Mouse (Mus musculus) erythroblast, adult 5-6 weeks (primary cell): Measurements from ENCODE around the gene Pola1. TPM values are rescaled to one million over a fixed set of nuclear protein-coding genes. Genes with fewer than 3 reads are reported as not detected.
"Not testable (repeated sequence)": the region's sequence is repeated elsewhere in the genome, so short reads cannot be mapped to it uniquely, and the experiment has no call there.

Experiments
- ATAC-seq: replicated peaks from 2 replicates; pipeline ENCODE4 v1.8.0; 2016; ENCODE audit warnings: moderate number of reproducible peaks, mild to moderate bottlenecking, moderate TSS enrichment, inconsistent platforms; ENCODE audit not compliant: poor library complexity, low FRiP score, severe bottlenecking
- total RNA-seq, 2 experiments: library from RNA; stranded (forward) in 1 of 2; stranded (reverse) in 1 of 2; fragments of 150-400 nt in 1 of 2; fragments of 200-764, 138-1000 nt in 1 of 2; gene quantifications; 2 replicates each; pipeline versions ENCODE4 v1.2.3 to v1.2.4; 2015 to 2017; ENCODE audit warnings: low replicate concordance in 2 of 2

Pola1 gene
- total RNA-seq, 2 experiments from 2014 or later, result 23.2 to 50.4 TPM

DNA sequence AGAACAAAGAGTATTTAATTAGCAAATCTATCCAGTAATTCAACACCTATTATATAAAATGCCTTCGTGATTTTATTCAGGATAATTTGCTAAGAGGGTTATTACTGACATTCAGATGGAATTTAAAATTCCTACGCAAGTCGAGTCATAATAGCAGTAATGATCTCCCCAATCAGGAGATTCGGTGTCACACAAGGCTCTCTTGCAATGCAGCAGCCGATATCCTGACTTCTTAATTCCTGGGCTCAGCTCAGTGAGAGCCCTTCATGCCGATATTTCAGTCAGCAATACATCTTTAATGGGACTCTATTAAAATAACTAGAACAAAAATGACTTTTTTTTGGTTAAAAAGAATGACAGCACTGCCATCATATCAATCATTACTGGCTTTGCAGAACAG lies 134.4 kb downstream of the Pola1 start:
- no peak for ATAC-seq

DNA sequence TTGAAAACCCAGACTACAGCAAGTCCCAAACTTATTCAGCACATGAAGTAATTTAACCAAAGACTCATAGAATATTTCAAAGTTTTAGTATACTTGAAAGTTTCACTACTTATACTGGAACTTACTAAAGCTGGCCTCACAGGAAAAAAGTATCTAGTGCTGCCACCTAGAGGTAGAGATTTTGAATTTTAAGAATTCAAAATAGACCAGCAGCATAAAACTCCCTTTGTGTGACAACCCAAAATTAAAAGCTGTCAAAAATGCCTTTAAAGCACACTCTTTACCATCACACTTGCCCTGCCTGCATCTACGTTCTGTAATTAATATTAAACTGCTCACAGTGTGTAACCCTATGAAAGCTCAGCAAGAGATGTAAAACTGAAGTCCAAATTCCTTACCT lies 166.2 kb downstream of the Pola1 start:
- ATAC-seq, result no peak

DNA sequence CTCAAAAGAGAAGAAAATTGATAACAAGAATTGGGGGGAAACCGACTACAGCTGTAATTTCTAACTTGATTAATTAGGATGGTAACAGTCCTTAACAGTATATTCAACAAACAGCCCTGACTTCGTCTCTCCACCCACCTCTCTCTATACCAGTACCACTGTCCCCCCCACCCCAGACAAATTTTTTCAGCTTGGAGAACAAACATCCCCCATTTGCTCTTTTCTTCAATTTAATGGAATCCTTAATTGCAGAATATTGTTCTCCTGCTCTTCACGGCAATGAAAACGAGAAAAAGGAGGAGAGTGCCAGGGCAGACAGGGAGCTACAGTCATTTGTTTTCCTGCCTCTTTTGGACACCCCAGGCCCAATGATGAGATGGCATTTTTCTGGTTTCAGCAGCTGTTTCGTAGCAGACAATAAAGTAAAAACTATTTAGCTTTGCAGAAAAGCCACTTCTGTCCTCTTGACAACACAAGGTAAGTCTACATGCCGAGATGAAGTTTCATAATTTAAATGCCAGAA lies 202.2 kb downstream of the Pola1 start:
- ATAC-seq, result no peak

DNA sequence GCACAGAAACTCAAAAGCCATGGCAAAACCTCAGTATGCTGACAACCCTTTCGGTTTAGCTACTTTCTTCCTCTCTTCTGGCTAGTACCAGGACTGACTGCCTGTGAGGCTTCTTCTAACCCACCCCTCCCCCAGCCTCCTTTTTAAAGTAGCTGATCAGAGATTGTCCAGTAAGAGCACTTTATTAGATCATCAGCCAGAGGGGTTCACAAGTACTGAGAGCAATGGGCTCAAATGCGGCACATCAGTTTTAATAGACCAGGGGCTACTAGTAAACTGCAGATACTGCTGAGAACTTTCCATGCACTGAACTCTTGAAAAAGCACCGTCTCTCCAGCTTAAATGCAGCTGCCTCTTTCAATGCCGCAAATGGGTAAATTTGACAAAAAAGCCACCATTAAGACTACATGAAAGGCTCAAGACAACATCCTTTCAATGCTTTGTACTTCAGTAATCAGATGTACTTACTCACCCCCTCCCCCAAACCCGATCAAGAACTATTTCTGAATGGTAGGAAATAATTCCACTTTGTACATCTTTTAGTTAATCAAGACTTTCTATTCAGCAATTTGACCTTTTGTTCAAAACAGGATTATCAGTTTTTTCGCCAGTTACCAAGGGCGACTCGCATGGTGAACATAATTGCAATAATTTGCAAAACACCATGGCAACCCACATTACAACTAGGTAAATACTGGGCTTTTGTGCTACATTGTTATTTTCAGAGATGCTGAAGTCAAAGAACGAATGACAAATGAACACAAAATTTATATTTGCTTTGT lies 202.8 kb downstream of the Pola1 start:
- no peak for ATAC-seq

DNA sequence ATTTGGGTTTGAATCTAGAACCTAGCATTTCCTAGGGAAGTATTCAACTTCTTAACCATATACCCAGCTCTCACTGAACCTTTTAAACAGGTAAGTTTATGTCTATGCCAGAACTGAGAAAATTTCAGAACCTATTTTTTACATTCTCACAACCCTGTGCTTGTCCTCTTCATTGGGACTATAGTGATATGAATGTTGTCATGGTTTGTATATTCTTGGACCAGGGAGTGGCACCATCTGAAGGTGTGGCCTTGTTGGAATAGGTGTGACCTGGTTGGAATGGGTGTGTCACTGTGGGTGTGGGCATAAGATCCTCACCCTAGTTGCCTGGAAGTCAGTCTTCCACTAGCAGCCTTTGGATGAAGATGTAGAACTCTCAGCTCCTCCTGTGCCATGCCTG lies 231.1 kb downstream of the Pola1 start:
- not testable (repeated sequence) for ATAC-seq

DNA sequence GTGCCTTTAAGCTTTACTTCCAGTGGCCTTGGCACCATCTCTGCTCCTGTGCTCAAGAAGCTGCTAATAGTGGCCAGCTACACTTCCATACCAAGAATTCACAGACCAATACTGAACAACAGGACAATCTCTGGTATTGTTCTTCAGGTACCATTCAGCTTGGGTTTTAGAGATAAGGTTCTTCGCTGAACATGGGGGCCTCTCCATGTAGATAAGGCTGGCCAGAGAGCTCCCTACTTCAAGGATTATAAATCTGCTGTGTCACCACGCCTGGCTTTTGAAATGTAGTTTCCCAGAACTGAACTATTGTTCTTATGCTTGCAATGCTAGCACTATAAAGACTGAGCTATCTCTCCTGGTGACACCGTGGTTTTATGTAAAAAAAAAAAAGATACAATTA lies 234.9 kb downstream of the Pola1 start:
- no peak for ATAC-seq

DNA sequence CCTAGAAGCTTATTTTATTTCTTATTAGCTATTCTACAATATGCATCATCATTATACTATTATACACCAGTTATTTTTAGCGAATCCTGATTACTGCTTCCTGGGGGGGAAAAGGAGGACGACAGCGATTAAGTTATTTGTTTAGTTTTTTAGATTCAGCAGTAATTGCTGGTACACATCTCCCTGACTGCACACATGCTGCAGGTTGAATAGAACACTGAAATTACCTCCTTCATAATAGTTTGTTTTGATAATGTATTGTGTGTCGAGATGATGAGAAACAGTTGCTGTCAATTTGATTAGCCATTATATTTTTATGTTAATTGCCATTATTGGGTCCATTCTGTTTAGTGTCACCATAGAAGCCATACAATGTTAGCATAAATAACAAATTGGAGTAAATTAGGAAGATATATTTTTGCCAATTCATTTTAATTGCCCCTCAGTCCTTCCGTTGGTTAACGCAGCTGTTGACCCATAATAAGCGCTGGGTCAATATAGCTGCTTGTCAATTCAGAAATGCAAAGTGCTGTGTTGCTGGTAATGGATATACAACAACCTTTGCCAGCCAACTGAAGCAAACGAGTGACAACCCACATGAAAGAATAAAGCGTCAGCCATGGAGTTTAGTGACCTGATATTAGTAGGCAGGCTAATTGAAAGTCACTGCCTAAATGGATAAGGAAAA lies 254.5 kb downstream of the Pola1 start:
- ATAC-seq, result no peak

DNA sequence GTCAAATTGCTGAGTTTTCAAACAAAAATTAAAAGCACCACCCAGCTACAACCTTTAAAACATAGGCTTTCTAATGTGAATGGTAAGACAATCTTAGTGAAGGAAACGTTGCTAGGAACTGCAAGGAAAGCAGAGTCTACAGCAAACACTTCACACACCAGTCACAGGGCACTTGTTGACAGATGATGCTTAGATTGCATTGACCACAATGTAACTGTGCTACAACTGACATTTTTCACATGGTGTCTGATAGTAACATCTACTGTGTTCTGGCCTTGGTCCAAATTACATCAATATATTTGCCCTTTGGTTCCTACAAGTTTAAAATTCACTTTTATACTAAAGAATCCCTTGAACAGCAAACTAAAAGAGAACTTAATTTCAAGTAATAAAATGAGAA lies 258.5 kb downstream of the Pola1 start:
- no peak for ATAC-seq

DNA sequence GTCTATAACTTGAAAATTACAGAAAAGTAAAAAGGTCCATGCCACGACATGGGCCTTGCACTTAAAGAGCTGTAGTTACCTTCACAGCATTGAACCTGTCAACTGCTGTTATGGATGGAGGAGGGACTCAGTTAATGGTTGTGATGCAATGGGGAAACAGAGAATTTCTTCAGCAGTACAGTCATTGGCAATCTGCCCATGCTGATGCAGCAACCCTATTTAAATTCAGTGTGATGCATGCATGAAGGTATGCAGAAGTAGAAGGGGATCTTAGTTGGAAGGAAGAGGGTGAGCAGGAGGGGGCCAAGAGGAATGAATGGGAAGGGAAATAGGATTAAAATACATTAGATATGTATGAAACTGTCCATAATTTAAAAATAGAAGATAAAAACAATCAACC lies 262.2 kb downstream of the Pola1 start:
- no peak for ATAC-seq

DNA sequence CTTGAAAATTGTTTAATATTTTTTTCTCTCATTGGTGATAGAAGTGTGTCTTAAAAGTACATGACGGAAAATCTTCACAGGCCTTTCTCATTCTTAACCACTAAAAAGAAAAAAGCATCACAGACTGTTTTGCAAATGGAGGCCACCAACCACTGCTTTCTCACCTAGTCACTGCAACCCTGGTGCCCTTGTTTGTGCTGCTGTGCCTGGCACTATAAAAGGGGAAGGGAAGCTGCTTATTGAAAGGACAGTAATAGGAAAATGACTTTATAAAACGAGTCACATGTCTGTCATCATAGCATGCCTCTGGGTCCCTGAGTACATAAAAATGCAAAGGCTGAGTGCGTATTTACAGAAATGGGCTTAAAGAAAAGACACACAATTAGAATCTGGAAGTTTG lies 263.7 kb downstream of the Pola1 start:
- ATAC-seq, result no peak

DNA sequence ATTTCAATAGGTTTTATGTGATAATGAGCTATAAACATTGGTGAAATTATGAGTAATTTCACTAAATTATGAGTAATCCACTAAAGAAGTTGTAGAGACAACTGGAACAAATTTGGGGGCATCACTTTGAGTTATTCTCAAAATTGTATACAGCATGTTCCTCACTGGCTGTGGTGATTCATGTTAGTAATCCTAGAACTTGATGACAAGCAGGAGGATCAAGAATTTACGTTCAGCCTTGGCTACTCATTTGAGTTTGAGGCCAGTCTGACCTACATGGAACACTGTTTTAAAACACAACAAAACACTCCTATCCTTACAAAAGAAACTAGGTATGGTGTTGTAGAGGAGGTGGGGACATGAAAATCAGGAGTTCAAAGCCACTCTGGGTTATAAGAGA lies 310.6 kb downstream of the Pola1 start:
- ATAC-seq, result no peak

DNA sequence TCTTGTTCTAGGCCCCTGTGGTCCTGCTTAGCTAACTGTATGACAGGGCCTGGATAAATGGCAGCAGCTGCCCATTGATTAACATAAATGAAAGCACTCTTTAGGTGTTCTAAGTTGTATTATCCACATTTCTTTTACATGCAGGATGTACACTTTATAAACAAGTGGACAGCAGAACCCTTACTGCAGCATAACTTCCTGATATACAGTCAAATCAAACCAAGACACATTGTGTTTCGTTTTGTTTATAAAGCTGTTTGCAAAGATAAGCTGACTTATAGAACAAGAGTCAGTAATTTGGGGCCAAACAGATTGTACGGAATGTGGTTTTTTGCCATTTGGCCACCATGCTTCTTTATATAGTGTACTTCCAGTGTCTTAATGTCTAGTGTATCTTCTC lies 312.0 kb downstream of the Pola1 start:
- ATAC-seq, result no peak

DNA sequence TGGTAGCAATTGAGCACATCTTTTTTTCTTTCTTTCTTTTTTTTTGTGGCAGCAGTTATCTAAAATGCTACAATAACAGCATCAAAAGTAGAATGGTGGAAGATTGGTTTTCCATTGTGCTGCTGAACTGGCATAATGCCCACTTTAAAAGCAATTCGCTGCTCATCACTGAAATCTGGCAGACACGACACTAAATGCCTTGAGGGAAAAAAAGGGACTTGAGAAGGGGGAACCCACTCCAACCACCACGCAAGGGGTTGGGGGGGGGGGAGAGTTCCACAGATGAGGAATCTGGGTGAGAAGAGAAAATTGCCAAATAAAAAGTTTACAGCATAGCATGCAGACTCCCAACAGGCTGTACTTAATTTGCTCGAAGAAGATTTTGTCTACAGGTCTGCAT lies 314.4 kb downstream of the Pola1 start:
- ATAC-seq, result no peak

DNA sequence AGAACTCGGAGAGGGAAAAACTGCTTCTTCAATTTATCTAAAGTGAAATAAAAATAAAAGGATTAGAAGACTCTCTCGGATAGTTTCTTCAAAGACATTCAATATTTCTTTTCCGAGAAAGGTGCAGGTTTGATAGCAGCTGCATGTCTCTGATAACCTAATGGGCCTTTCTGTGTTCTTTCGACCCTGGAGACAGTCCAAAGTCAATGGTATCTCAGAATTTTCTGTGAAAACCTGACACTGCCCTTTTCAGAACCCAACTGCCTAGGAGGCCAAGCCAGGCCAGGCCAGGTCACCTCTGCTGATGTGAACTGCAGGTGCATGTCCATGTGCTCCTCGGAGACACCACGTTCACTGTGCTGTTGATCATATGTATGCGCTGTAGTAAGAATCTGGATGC lies 326.2 kb downstream of the Pola1 start:
- ATAC-seq, result no peak

DNA sequence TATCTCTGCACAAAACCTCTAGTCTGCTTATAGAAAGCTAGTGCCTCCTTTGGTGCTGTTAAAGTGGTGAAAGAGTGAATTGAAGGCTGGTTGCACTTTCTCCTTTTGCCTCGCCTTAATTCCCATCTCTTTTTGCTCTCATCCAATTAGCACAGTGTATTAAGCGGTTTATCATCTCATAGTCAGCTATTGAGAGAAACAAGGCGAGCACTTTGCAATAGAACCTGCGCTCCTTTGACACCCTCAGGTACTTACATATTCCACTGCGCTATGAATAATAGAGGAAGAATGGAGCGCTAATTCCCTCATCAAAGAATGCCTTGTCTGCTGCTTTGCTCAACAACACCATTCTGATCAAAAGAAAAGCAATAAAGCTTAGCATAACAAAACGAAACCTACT lies 330.2 kb downstream of the Pola1 start:
- ATAC-seq, result no peak

DNA sequence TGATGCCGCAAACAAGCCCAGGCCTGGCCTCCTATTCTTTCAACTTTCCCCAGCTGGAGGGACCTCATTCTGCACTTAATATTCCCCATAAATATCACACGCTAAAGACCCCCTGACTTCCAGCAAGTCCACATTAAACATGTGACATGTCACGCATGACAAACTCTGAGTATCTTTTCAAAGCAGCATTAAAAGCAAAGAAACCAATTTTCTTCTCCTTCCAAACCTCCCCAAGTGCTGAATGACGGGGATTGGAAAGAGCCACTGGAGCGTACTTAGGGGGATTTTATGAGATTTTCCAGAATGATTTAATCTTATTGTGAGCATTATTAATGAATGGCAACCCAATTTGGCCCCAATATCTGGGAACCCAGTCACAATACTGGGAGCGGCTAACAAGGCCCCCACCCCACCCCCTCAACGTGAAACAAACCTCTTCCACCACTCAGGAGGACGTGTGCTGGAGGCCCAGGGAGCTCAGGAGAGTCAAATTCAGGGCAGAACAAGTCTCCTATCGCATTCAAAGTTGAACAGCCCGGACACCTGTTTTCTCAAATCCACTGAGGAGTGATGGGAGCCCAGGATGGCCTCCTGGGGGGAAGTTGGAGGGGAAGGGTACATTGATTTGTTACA lies 331.7 kb downstream of the Pola1 start:
- no peak for ATAC-seq

DNA sequence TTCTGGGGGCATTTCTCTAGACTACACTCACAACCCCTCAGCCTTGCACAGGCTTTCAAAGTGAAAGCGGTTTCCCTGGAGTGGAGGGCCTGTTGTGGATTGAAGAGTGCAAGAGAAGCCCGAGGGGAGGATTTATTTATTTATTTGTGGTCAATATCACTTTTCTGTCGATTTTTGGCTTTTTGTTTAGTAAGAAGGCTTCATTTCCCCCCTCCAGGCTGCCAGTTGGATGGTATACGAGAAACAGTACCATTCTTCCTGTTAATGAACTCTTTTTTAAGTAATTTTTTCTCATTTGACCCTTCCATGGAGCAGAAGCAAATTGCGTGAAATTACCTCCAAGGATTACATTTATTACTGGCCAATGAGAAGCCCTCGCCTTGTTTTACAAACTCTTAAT lies 332.2 kb downstream of the Pola1 start:
- no peak for ATAC-seq

DNA sequence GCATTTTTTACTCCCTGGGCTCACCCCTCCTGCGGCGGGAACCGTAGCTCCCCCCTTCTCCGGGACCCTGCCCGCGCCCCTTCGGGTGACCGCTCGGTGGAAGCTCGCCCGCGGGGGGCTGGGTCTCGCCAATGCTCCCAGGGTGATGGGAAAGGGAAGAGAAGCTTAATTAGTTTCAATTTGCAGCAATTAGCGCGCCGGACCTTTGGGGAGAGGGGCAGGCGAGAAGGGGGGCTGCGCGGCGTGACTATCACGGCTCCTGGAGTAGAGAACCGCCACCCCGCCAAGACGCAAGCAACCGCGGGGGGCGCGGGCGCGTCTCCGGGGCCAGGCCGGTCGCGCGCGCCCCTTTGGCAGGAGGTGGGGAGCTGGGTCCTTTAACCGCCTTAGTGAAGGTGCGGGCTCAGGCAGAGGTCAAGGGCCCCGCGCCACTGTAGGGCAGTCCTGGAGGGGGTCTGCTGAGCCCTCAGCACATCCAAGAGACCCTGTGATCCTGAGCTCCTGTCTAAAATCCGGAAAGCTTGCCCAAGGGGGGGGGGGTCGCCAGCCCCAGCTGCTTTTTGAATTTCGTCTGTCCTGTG lies 332.8 kb downstream of the Pola1 start:
- ATAC-seq, result no peak

DNA sequence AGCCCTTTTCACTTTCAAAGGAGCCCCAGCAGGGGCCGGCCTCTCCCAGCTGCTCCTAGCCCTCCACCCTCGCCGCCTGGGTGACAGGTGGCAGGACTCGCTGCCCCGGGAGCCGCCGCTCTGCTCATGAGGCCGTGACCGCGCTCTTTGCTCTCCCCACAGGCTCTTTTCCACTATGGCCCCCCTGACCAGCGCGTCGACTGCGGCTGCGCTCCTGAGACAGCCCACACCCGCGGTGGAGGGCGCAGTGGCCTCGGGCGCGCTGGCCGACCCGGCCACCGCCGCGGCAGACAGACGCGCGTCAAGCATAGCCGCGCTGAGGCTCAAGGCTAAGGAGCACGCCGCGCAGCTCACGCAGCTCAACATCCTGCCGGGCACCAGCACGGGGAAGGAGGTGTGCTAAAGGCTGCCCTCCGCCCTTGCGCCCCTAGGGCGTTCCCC lies 334.9 kb downstream of the Pola1 start:
- ATAC-seq, result no peak

DNA sequence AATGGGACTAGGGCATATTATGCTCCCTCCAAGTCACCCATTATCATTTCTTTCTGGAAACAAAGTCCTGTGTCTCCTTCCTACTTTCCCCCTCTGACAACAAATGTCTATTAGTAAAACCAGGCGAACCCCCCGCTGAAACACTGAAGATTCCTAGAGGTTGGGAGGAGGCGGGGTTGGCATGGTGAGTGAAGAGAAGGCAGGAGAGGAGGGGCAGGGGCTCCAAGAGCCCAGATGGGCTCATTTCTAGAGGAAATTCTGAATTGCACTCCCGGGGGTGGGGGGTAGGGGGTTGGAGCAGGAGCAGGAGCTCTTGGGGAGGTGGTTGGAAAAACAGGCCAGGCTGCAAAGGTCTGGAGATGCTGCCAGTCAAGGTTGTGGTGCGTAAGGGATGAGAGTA lies 336.1 kb downstream of the Pola1 start:
- ATAC-seq, result no peak
